Mouse (Mus musculus) liver, embryonic 11.5 days (tissue): ENCODE measurements at regions not wholly inside any gene's neighbourhood (a gene's known extent, or its start where the extent isn't known, plus 50 kb on each side); places are given as distances from the start of the nearest gene placed in this dataset.

Source experiments
- ATAC-seq: fragments of 200-750 bp; cut with Nextera tagmentation; replicated peaks from 2 replicates; pipeline ENCODE4 v1.8.0; 2017; ENCODE audit warnings: moderate number of reproducible peaks, mild to moderate bottlenecking, moderate TSS enrichment, moderate library complexity; ENCODE audit not compliant: low FRiP score
- DNase-seq: peaks from one replicate; pipeline ENCODE4 v3.0.0-alpha.2; 2017; ENCODE audit warnings: low spot score
- H3K27ac ChIP-seq: fragments of 300-500 bp; sonication (generic); 2 replicates; pipeline ENCODE4 v1.5.1; 2014; ENCODE audit warnings: mild to moderate bottlenecking, low read depth, low read length, control low read depth
- H3K27me3 ChIP-seq: fragments of 300-500 bp; sonication (generic); replicated peaks from 2 replicates; pipeline ENCODE4 v1.6.1; 2014; ENCODE audit warnings: low read length, mixed read lengths; ENCODE audit not compliant: control insufficient read depth, insufficient read depth
- H3K36me3 ChIP-seq: fragments of 300-500 bp; sonication (generic); 2 replicates; pipeline ENCODE4 v1.6.1; 2014; ENCODE audit warnings: mild to moderate bottlenecking, low read length, moderate library complexity, mixed read lengths; ENCODE audit not compliant: control insufficient read depth, insufficient read depth
- H3K4me1 ChIP-seq: fragments of 300-500 bp; sonication (generic); replicated peaks from 2 replicates; pipeline ENCODE4 v1.6.1; 2014; ENCODE audit warnings: low read length, mixed read lengths; ENCODE audit not compliant: control insufficient read depth, insufficient read depth
- H3K4me2 ChIP-seq: fragments of 300-500 bp; sonication (generic); 2 replicates; pipeline ENCODE4 v1.6.1; 2014; ENCODE audit warnings: mild to moderate bottlenecking, control low read depth, moderate library complexity
- H3K4me3 ChIP-seq: fragments of 300-500 bp; sonication (generic); 2 replicates; pipeline ENCODE4 v1.5.1; 2014; ENCODE audit warnings: low read depth, low read length, control low read depth
- H3K9ac ChIP-seq: fragments of 300-500 bp; sonication (generic); 2 replicates; pipeline ENCODE4 v1.6.1; 2014; ENCODE audit warnings: low read depth, low read length, control low read depth
- H3K9me3 ChIP-seq: fragments of 300-500 bp; sonication (generic); 2 replicates; pipeline ENCODE4 v1.6.1; 2016; ENCODE audit warnings: low read length, inconsistent platforms, mixed read lengths; ENCODE audit not compliant: control insufficient read depth
- WGBS: fragments of 180-500 bp; shearing (Covaris S2); extraction: QIAGEN DNeasy Blood & Tissue Kit; methylation state at CpG from one replicate; pipeline ENCODE4 v1.1.7; 2014; 5-methylcytosine and 5-hydroxymethylcytosine counted together

DNA sequence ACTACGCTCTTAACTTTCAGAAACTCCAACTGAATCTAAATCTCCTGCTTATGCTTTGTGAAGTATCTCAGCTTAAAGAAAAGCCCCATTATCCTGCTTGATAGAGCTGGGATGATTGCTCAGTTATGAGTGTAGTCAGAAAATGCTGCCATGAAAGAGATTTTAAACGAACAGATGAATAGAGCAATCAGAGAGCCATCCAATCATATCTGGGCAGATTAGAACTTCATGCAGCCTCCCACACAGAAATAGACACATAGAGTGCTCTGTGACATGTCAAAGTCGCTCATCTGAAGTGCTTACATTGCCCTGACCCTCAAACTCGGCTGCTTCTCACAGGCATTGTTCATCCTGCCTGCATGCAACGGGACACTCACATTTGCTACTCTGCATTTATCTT is 299.0 kb downstream of the Dmrt2 start:
- Histone ChIP-seq H3K27me3 (no peaks in the 10 kb centered on the region), H3K27ac (no peak overlapping the region)

DNA sequence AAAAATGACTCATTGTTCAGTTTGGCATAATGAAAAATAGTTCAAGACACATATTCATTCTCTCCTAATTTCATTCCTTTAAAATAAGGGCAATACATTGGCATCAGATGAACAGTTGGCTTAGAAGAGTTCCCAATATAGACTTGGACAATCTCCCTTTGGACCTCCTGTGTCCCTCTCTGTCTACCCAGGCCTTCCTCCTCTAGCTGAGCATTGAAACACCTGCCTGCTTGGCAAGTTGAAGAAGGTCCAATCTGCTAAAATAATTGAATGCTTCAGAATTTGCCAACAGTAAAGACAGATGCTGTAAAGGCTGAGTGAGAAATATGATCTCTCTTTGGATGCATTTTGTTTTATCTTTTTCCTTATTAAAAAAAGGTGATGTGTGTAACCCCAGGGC is 303.0 kb downstream of the Dmrt2 start:
- Histone ChIP-seq H3K27ac (no peak overlapping the region), H3K9me3 (no peaks in the 10 kb centered on the region), H3K4me2 (no peak overlapping the region), H3K36me3 (no peaks in the 10 kb centered on the region), H3K4me1 (no peaks in the 10 kb centered on the region), H3K27me3 (no peaks in the 10 kb centered on the region), H3K4me3 (no peak overlapping the region), H3K9ac (no peak overlapping the region)
- no peak for DNase-seq
- no peak for ATAC-seq

More for the DNA sequence above, 299.0 kb downstream of the Dmrt2 start:
- no peak for DNase-seq
- Histone ChIP-seq H3K4me3 (no peak overlapping the region), H3K36me3 (no peaks in the 10 kb centered on the region), H3K9me3 (no peaks in the 10 kb centered on the region), H3K9ac (no peak overlapping the region), H3K4me2 (no peak overlapping the region), H3K4me1 (no peaks in the 10 kb centered on the region)
- WGBS: 52% methylated on average over 5 of the region's 5 CpGs
- no peak for ATAC-seq

DNA sequence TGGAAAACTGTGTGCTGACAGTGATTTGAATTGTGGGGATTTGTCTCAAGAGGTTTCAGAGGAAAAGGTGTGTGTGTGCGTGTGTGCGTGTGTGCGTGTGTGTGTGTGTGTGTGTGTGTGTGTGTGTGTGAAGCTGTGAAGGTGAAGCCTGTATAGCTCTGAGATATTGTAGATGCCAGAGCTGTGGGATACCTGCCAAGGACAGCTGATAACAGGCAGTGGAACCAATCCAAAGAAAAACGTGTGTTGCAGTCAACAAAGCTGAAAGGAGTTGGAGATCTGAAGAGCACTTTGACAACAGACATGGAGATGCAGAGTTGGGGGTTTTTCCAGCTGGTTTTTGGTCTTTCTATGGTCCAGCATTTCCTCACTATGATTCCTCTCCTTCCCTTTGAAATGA is 308.1 kb downstream of the Dmrt2 start:
- no peaks in the 10 kb centered on the region for H3K4me1 ChIP-seq
- H3K4me3 ChIP-seq: no peak overlapping the region
- ATAC-seq (no peak), DNase-seq (no peak)
- WGBS: 75% methylated on average over 4 of the region's 4 CpGs
- H3K4me2 ChIP-seq: no peak overlapping the region
- no peaks in the 10 kb centered on the region for H3K27me3 ChIP-seq
- H3K27ac ChIP-seq: no peak overlapping the region
- H3K9me3 ChIP-seq: no peaks in the 10 kb centered on the region
- H3K9ac ChIP-seq: no peak overlapping the region
- H3K36me3 ChIP-seq: no peaks in the 10 kb centered on the region

DNA sequence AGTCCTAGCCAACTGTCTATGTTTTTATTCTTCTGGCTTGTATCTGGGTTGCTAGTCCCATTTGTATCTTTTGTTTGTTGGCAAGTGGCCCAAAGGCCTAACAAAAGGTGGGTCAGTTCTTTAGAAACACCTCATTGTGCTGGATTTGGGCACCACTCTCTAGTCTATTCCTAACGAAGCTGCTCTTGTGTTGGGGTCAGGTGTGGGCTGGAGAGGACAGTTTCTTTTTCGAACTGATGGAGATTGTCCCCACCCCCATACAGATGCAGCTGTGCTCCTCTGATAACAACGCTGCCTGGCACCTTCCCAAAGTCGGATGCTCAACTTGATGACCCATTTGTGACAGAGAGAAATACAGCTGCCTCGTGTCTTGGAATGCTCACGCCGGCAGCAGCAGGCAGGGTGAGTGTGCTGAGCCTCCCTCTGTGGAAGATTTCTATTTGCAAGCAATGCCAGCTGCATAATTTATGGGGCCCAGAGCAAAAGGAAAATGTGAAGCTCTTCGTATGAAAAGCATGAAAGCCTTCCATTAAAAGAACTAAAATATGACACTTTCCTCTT is 342.5 kb downstream of the Dmrt2 start:
- Histone ChIP-seq H3K27me3 (no peaks in the 10 kb centered on the region), H3K4me2 (no peak overlapping the region), H3K36me3 (no peaks in the 10 kb centered on the region), H3K4me1 (no peaks in the 10 kb centered on the region), H3K9ac (no peak overlapping the region), H3K9me3 (no peaks in the 10 kb centered on the region), H3K27ac (no peak overlapping the region), H3K4me3 (no peak overlapping the region)
- ATAC-seq: no peak
- WGBS: 55% methylated on average over 8 of the region's 8 CpGs
- DNase-seq: no peak

DNA sequence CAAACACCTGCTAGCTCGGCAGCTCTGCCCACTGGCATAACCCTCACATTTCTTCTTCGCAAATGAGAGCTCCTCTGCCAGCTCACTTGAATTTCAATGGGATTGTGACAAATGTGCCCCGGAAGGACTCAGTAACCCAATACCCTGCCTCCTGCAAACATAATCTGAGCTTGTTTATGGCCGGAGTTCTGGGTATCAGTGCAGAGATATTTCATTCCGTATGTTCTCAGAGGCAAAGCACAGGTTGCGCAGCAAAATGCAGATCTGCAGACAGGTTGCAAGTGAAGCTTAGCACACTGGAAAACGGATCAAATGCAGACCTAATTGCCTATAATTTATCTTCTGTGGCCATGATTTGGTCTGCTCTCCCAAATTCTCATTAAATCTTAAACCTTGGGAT is 348.9 kb downstream of the Dmrt2 start:
- Histone ChIP-seq H3K4me2 (no peak overlapping the region), H3K9ac (no peak overlapping the region), H3K36me3 (no peaks in the 10 kb centered on the region), H3K27ac (no peak overlapping the region), H3K4me3 (no peak overlapping the region), H3K9me3 (no peaks in the 10 kb centered on the region), H3K27me3 (no peaks in the 10 kb centered on the region), H3K4me1 (no peaks in the 10 kb centered on the region)
- DNase-seq: no peak
- no peak for ATAC-seq
- 72% methylated on average over 7 of the region's 7 CpGs for WGBS

DNA sequence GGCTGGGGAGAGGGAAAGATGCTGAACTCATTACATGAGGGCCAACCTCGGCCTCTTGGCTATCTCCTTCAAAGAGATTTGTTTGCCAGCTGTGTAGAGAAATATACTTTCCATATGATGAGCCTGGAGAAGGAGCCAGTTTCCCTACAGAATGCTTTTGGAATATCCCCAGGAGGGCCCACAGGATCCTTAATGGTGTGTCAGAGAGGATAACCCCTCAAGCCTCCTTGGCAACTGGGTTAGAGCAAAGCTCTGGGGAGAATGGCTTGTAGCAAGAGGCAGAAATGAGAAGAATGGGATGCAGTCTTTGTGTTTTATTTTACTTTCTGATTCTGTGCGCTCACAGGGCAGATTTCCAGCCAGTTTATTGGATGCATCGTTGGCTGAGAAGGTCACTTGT is 353.9 kb downstream of the Dmrt2 start:
- no peaks in the 10 kb centered on the region for H3K9me3 ChIP-seq
- DNase-seq: no peak
- no peaks in the 10 kb centered on the region for H3K4me1 ChIP-seq
- H3K9ac ChIP-seq: no peak overlapping the region
- WGBS: 75% methylated on average over 3 of the region's 3 CpGs
- no peak overlapping the region for H3K4me2 ChIP-seq
- no peak for ATAC-seq
- no peaks in the 10 kb centered on the region for H3K36me3 ChIP-seq
- no peak overlapping the region for H3K4me3 ChIP-seq
- H3K27me3 ChIP-seq: no peaks in the 10 kb centered on the region
- H3K27ac ChIP-seq: no peak overlapping the region

DNA sequence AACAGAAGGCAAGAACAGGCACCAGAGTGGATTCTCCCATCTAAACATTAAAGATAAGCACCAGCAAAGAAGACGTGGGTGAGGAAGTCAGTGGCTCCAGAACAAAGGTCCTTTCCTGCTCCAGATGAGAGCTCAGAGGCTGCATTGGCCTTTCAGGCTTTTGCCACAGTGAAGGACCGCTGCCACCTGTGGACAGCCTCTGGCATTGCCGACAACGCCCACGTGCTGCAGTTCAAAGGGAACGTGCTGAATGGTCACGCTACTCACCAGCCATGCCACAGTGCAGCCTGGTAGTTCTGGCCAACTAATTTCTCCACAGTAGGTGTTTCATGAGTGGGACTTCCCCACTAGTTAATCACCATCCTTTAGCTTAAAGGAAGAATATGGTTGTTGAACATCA is 365.1 kb downstream of the Dmrt2 start:
- no peak overlapping the region for H3K27ac ChIP-seq
- DNase-seq (peak; percentile 51), ATAC-seq (no peak)
- H3K4me1 ChIP-seq: no peaks in the 10 kb centered on the region
- no peaks in the 10 kb centered on the region for H3K27me3 ChIP-seq
- H3K4me2 ChIP-seq: no peak overlapping the region
- H3K4me3 ChIP-seq: no peak overlapping the region
- H3K9me3 ChIP-seq: no peaks in the 10 kb centered on the region
- no peak overlapping the region for H3K9ac ChIP-seq
- 5% methylated on average over 7 of the region's 7 CpGs for WGBS
- no peaks in the 10 kb centered on the region for H3K36me3 ChIP-seq

DNA sequence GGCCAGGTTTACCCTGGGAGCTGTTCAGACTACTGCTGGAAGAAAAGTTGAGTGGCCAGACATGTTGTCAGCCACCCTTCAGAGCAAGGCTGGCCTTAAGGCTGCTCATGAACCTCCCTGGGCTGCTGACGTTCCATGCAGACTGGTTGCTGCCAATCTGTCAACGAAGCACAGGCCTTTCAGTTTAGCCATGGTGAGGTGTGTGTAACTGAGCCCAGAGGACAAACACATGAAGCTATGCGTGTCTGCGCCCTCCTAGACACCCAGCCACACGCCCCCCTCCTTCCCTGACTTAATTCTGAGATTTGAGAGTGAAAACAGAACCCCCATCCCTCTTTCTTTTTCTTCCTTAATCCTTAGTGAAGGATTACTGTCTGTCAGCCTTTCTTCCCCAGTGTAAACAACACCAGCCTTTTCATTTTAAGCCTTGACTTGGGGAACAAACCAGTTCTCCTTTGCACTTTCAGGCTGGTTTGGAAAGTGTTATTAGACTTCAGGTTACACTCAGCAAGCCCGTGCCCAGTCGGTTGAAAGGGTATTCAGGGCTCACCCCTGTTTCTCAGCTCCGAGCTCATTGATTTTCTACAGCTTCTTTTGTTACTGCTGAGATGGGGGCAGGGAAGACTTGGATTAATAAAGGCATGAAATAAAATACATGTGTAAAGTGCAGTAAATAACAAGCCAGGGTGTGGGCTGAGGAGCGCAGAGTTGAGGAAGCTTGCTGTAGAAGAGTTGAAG is 379.4 kb downstream of the Dmrt2 start:
- no peak overlapping the region for H3K4me2 ChIP-seq
- no peak for DNase-seq
- no peak overlapping the region for H3K4me3 ChIP-seq
- H3K4me1 ChIP-seq: no peaks in the 10 kb centered on the region
- 51% methylated on average over 9 of the region's 9 CpGs for WGBS
- H3K9me3 ChIP-seq: no peaks in the 10 kb centered on the region
- H3K36me3 ChIP-seq: no peaks in the 10 kb centered on the region
- no peaks in the 10 kb centered on the region for H3K27me3 ChIP-seq
- H3K9ac ChIP-seq: no peak overlapping the region
- no peak for ATAC-seq
- H3K27ac ChIP-seq: no peak overlapping the region

DNA sequence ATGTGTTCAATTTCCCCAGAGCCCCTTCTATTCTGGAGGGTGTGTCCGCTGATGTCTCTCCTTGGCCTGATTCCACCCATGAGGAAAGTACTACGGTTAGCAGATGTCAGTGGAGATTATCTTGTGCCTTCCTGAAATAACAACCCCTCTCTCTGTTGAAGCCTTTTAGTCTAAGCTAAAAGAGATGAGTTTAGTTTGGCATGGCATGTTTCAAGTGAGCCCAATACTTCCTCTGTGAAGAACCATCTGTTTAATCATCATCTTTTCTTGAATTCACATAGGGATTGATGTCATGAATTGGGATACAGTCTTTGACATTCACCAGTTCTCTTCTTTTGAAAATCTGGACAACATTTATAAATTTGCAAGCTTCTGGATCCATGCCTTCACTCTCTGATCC is 387.5 kb downstream of the Dmrt2 start:
- no peak for DNase-seq
- Histone ChIP-seq H3K4me3 (no peak overlapping the region), H3K27me3 (no peaks in the 10 kb centered on the region), H3K9me3 (no peaks in the 10 kb centered on the region), H3K4me2 (no peak overlapping the region), H3K4me1 (no peaks in the 10 kb centered on the region), H3K27ac (no peak overlapping the region), H3K36me3 (no peaks in the 10 kb centered on the region), H3K9ac (no peak overlapping the region)
- whole genome bisulfite sequencing: 78% methylated on average over 2 of the region's 2 CpGs
- ATAC-seq: no peak
